Mouse (Mus musculus) lung, postnatal 0 days (tissue): Measurements from ENCODE around the gene Olfr309. TPM values are rescaled to one million over a fixed set of nuclear protein-coding genes. Genes with fewer than 3 reads are reported as not detected.

Experiments used
- ATAC-seq: fragments of 200-750 bp; cut with Nextera tagmentation; 2 replicates; pipeline ENCODE4 v1.8.0; 2017; ENCODE audit warnings: moderate library complexity
- DNase-seq: peaks from one replicate; pipeline ENCODE4 v3.0.0-alpha.2; 2016; ENCODE audit warnings: low spot score
- H3K27ac ChIP-seq: fragments of 300-500 bp; sonication (generic); 2 replicates; pipeline ENCODE4 v1.5.1; 2014; ENCODE audit warnings: antibody characterized with exemption, mild to moderate bottlenecking, low read length, mixed read lengths
- H3K27me3 ChIP-seq: fragments of 300-500 bp; sonication (generic); replicated peaks from 2 replicates; pipeline ENCODE4 v1.6.1; 2014; ENCODE audit warnings: low read length, mixed read lengths; ENCODE audit not compliant: insufficient read depth
- H3K36me3 ChIP-seq: fragments of 300-500 bp; sonication (generic); 2 replicates; pipeline ENCODE4 v1.6.1; 2014; ENCODE audit warnings: low read length, mixed read lengths; ENCODE audit not compliant: insufficient read depth
- H3K4me1 ChIP-seq: fragments of 300-500 bp; sonication (generic); 2 replicates; pipeline ENCODE4 v1.6.1; 2014; ENCODE audit warnings: antibody characterized with exemption, low read depth, low read length, mixed read lengths; ENCODE audit not compliant: insufficient read depth
- H3K4me2 ChIP-seq: fragments of 300-500 bp; sonication (generic); replicated peaks from 2 replicates; pipeline ENCODE4 v1.6.1; 2014; ENCODE audit warnings: low read depth, mild to moderate bottlenecking, low read length, moderate library complexity, mixed read lengths
- H3K4me3 ChIP-seq: fragments of 300-500 bp; sonication (generic); 2 replicates; pipeline ENCODE4 v1.5.1; 2014; ENCODE audit warnings: low read depth, low read length
- H3K9ac ChIP-seq: fragments of 300-500 bp; sonication (generic); replicated peaks from 2 replicates; pipeline ENCODE4 v1.6.1; 2014; ENCODE audit warnings: low read depth, mild to moderate bottlenecking
- H3K9me3 ChIP-seq: fragments of 300-500 bp; sonication (generic); 2 replicates; pipeline ENCODE4 v1.6.1; 2016; ENCODE audit warnings: low read length, mixed read lengths
- CTCF ChIP-seq: IDR thresholded peaks from 2 replicates; pipeline ENCODE4 v1.5.1; 2016; ENCODE audit warnings: antibody characterized with exemption, mild to moderate bottlenecking
- EP300 ChIP-seq: IDR thresholded peaks from 2 replicates; pipeline ENCODE4 v1.6.1; 2016; ENCODE audit warnings: antibody characterized with exemption, mild to moderate bottlenecking, control low read depth
- WGBS: fragments of 180-500 bp; shearing (Covaris S2); extraction: QIAGEN DNeasy Blood & Tissue Kit; methylation state at CpG from one replicate; pipeline ENCODE4 v1.1.7; 2014; 5-methylcytosine and 5-hydroxymethylcytosine counted together
- microRNA-seq: library from miRNA; unstranded; fragments of <30 nt; microRNA quantifications from one replicate; pipeline ENCODE4, GENCODE M21; 2016
- polyA plus RNA-seq: library from polyadenylated mRNA; unstranded; fragments of >200 nt; fragmentation: Nextera tagmentation; extraction: Ambion mirVana; gene quantifications from 2 replicates; pipeline ENCODE4 v1.2.1, GENCODE M21; 2015

Gene Olfr309
- polyA plus RNA-seq, 1 experiment from 2014 or later = not detected

DNA sequence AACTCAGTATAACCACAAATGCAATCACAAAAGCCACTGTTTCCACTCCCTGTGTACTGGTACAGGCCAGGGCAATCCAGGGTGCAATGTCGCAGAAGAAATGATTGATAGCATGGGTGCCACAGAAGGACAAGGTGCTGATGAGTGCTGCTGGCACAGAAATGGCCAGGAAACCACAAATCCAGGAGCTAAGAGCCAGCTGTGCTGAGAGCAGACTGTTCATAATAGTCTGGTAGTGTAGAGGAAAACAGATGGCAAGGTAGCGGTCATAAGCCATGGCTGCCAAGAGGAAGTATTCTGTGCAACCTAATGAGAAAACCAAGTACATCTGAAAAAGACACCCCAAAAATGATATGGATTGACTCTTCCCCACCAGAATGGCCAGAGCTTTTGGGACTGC, 7.8 kb upstream of the Olfr309 start:
- no peaks in the 10 kb centered on the region for H3K36me3 ChIP-seq
- no peaks in the 10 kb centered on the region for H3K4me1 ChIP-seq
- H3K27me3 ChIP-seq = no peaks in the 10 kb centered on the region
- no peak overlapping the region for H3K4me3 ChIP-seq
- no peak overlapping the region for H3K4me2 ChIP-seq
- H3K27ac ChIP-seq = no peak overlapping the region
- ATAC-seq (no peak), DNase-seq (no peak)
- 87% methylated on average over 2 of the region's 2 CpGs for WGBS
- H3K9ac ChIP-seq = no peak overlapping the region
- no peak for TF ChIP-seq EP300
- no peaks in the 10 kb centered on the region for H3K9me3 ChIP-seq

DNA sequence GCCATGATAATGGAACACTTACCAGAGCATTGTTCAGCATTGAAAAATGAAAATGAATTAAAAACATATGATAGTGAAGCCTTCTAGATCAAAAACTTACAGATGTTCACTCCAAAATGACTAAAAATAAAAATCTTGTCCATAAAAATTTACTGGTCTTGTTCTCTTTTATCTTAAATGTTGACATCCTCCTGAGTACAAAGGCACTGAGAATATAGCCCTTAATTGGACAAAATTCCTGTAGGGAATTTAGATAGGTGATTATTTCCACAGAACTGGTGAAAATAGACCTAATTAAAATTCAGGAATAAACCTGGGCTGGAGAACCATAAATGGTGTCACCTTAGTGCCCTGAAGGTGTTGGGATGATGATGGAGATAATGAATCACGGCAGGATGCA, 36.4 kb downstream of the Olfr309 start, which contains the start of gene Olfr310:
TSS of gene Olfr310 (minus strand) at position 101 of the 400 bp plus-strand sequence.
- Histone ChIP-seq H3K4me1 (no peaks in the 10 kb centered on the region), H3K27me3 (no peaks in the 10 kb centered on the region)
- DNase-seq = no peak

More for the DNA sequence above, 36.4 kb downstream of the Olfr309 start, which contains the start of gene Olfr310:
- Histone ChIP-seq H3K4me3 (no peak within 1 kb of the TSS), H3K27ac (no peak within 1 kb of the TSS), H3K9me3 (no peaks in the 10 kb centered on the region), H3K9ac (no peak within 1 kb of the TSS), H3K36me3 (no peaks in the 10 kb centered on the region), H3K4me2 (no peak within 1 kb of the TSS)
- TF ChIP-seq CTCF (no peak), EP300 (no peak)
- no peak for ATAC-seq
- WGBS = 47% methylated on average over 1 of the region's 1 CpGs

Small RNAs within 50 kb of the gene (microRNA-seq; reads per million reads assigned to microRNA genes)
- gene Gm23192 = not detected

Other genes starting within 250 kb of the Olfr309 start
- not detected in 2 replicates for gene Vmn2r75, start 141.9 kb downstream of the Olfr309 start, polyA plus RNA-seq
- gene Vmn2r76, start 67.4 kb downstream of the Olfr309 start, polyA plus RNA-seq = not detected in 2 replicates
- not detected in 2 replicates for gene Olfr310, start 36.5 kb downstream of the Olfr309 start, polyA plus RNA-seq
- not detected in 2 replicates for gene Olfr308, start 11.9 kb upstream of the Olfr309 start, polyA plus RNA-seq
- not detected in 2 replicates for gene Olfr307, start 23.9 kb upstream of the Olfr309 start, polyA plus RNA-seq
- not detected in 2 replicates for gene Olfr305, start 53.2 kb upstream of the Olfr309 start, polyA plus RNA-seq
- gene Olfr304, start 73.0 kb upstream of the Olfr309 start, polyA plus RNA-seq = not detected in 2 replicates
- gene Olfr303, start 84.1 kb upstream of the Olfr309 start, polyA plus RNA-seq = not detected in 2 replicates
- not detected in 2 replicates for gene Olfr301, start 90.1 kb upstream of the Olfr309 start, polyA plus RNA-seq
- gene Olfr299, start 146.2 kb upstream of the Olfr309 start, polyA plus RNA-seq = not detected in 2 replicates
- gene Olfr298, start 178.8 kb upstream of the Olfr309 start, polyA plus RNA-seq = not detected in 2 replicates
- gene Olfr297, start 206.3 kb upstream of the Olfr309 start, polyA plus RNA-seq = not detected in 2 replicates